Mouse (Mus musculus) lung, adult 2 months (tissue): ENCODE data around the gene Il17c.

Experiments
- CTCF ChIP-seq: fragments of 200-500 bp; IDR thresholded peaks from 2 replicates; pipeline ENCODE4 v1.5.1; 2011; ENCODE audit warnings: mild to moderate bottlenecking, low read length, control low read depth; ENCODE audit not compliant: insufficient read depth
- POLR2A ChIP-seq: fragments of 200-500 bp; IDR thresholded peaks from 2 replicates; pipeline ENCODE4 v1.6.1; 2011; ENCODE audit warnings: low read depth, mild to moderate bottlenecking, control low read depth, low read length, borderline replicate concordance; ENCODE audit errors: extremely low read depth

DNA sequence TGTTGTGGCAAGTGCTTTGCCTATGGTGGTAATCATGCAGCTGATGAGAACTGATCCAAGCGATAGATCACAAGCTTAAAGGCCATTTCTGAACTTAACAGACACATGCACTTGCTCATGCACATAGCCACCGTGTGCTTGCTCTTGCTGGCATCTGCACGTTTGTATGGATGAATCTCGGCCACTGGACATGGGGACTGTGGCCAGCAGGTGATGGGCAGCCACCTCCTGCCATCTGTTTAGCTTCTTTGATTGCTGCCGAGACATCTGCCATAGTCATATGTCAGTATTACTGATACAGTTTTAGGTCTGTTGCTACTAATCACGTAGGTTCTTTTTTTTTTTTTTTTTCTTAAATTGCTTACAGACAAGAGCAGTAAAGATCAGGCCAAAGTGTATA lies 26.5 kb upstream of the Il17c start:
- no peak for TF ChIP-seq CTCF
- no peak for TF ChIP-seq POLR2A
